Mouse (Mus musculus): Measurements from ENCODE around the gene Nfkbil1. TPM values are rescaled to one million over a fixed set of nuclear protein-coding genes. Genes with fewer than 3 reads are reported as not detected.

Nfkbil1 gene
- polyA plus RNA-seq, 1 experiment: 34.2 TPM

GRCm38 (mm10) chr17:35209785-35210535 lies 25.6 kb downstream of the Nfkbil1 start:
- TF ChIP-seq CTCF (IDR thresholded peaks at IDR 0.05; ENCODE audit: borderline replicate concordance, control insufficient read depth, extremely low read depth, insufficient read depth, low read length, poor library complexity) (no peak), POLR2A (IDR thresholded peaks at IDR 0.05; ENCODE audit: control insufficient read depth, extremely low read depth, insufficient read depth, low read length, poor library complexity) (no peak)
- H3K27me3 ChIP-seq (ENCODE audit: control insufficient read depth, insufficient read depth, low read length): no peaks in the 10 kb centered on the region
- no peak overlapping the region for H3K27ac ChIP-seq (ENCODE audit: control insufficient read depth, insufficient read depth, low read length)
- DNase-seq: no peak
- H3K4me1 ChIP-seq (replicated peaks; ENCODE audit: control insufficient read depth, insufficient read depth, low read length): peaks cover 28% of the 10 kb centered on the region
- 18% methylated on average over 12 of the region's 12 CpGs for WGBS
- H3K4me3 ChIP-seq (ENCODE audit: control insufficient read depth, insufficient read depth, low read length): no peak overlapping the region
- H3K36me3 ChIP-seq (ENCODE audit: control insufficient read depth, insufficient read depth, low read length): no peaks in the 10 kb centered on the region

GRCm38 (mm10) chr17:35205380-35205769 lies 30.2 kb downstream of the Nfkbil1 start:
- H3K27ac ChIP-seq (ENCODE audit: control insufficient read depth, insufficient read depth, low read length): peak overlapping the region; percentile 79
- DNase-seq: peak; percentile 35
- WGBS: 31% methylated on average over 10 of the region's 10 CpGs
- peaks cover 58% of the 10 kb centered on the region for H3K4me1 ChIP-seq (replicated peaks; ENCODE audit: control insufficient read depth, insufficient read depth, low read length)
- H3K27me3 ChIP-seq (ENCODE audit: control insufficient read depth, insufficient read depth, low read length): no peaks in the 10 kb centered on the region
- TF ChIP-seq POLR2A (IDR thresholded peaks at IDR 0.05; ENCODE audit: control insufficient read depth, extremely low read depth, insufficient read depth, low read length, poor library complexity) (no peak), CTCF (IDR thresholded peaks at IDR 0.05; ENCODE audit: borderline replicate concordance, control insufficient read depth, extremely low read depth, insufficient read depth, low read length, poor library complexity) (no peak)
- H3K4me3 ChIP-seq (ENCODE audit: control insufficient read depth, insufficient read depth, low read length): peak overlapping the region; percentile 30
- H3K36me3 ChIP-seq (ENCODE audit: control insufficient read depth, insufficient read depth, low read length): no peaks in the 10 kb centered on the region

GRCm38 (mm10) chr17:35204494-35205379 lies 30.9 kb downstream of the Nfkbil1 start, which contains the start of gene Lta:
Gene Lta (minus strand): TSS chr17:35205351.
- Histone ChIP-seq H3K27me3 (ENCODE audit: control insufficient read depth, insufficient read depth, low read length) (no peaks in the 10 kb centered on the region), H3K4me3 (ENCODE audit: control insufficient read depth, insufficient read depth, low read length) (peak within 1 kb of the TSS; percentile 30), H3K36me3 (ENCODE audit: control insufficient read depth, insufficient read depth, low read length) (no peaks in the 10 kb centered on the region), H3K27ac (ENCODE audit: control insufficient read depth, insufficient read depth, low read length) (peak within 1 kb of the TSS; percentile 79), H3K4me1 (replicated peaks; ENCODE audit: control insufficient read depth, insufficient read depth, low read length) (peaks cover 59% of the 10 kb centered on the region)
- DNase-seq: peak; percentile 78
- 23% methylated on average over 20 of the region's 20 CpGs for WGBS
- TF ChIP-seq CTCF (IDR thresholded peaks at IDR 0.05; ENCODE audit: borderline replicate concordance, control insufficient read depth, extremely low read depth, insufficient read depth, low read length, poor library complexity) (0 out of 2 replicates have a peak, but pooled peaks have one; percentile 30), POLR2A (IDR thresholded peaks at IDR 0.05; ENCODE audit: control insufficient read depth, extremely low read depth, insufficient read depth, low read length, poor library complexity) (0 out of 2 replicates have a peak, but pooled peaks have one; percentile 40)

- 91% methylated on average over 4 of the region's 4 CpGs for WGBS
- peaks cover 67% of the 10 kb centered on the region for H3K4me1 ChIP-seq (replicated peaks; ENCODE audit: control insufficient read depth, insufficient read depth, low read length)
- no peak for TF ChIP-seq POLR2A (IDR thresholded peaks at IDR 0.05; ENCODE audit: control insufficient read depth, extremely low read depth, insufficient read depth, low read length, poor library complexity)
- TF ChIP-seq CTCF (IDR thresholded peaks at IDR 0.05; ENCODE audit: borderline replicate concordance, control insufficient read depth, extremely low read depth, insufficient read depth, low read length, poor library complexity): no peak
- no peak overlapping the region for H3K27ac ChIP-seq (ENCODE audit: control insufficient read depth, insufficient read depth, low read length)
- H3K27me3 ChIP-seq (ENCODE audit: control insufficient read depth, insufficient read depth, low read length): no peaks in the 10 kb centered on the region
- no peaks in the 10 kb centered on the region for H3K36me3 ChIP-seq (ENCODE audit: control insufficient read depth, insufficient read depth, low read length)
- H3K4me3 ChIP-seq (ENCODE audit: control insufficient read depth, insufficient read depth, low read length): no peak overlapping the region
- DNase-seq: no peak
Observed at GRCm38 (mm10) chr17:35202442-35202841, 33.1 kb downstream of the Nfkbil1 start.

GRCm38 (mm10) chr17:35201787-35202186 lies 33.8 kb downstream of the Nfkbil1 start, which contains the start of gene Tnf:
Gene Tnf (minus strand): TSS chr17:35202007.
- Histone ChIP-seq H3K4me1 (replicated peaks; ENCODE audit: control insufficient read depth, insufficient read depth, low read length) (peaks cover 71% of the 10 kb centered on the region), H3K27me3 (ENCODE audit: control insufficient read depth, insufficient read depth, low read length) (no peaks in the 10 kb centered on the region), H3K36me3 (ENCODE audit: control insufficient read depth, insufficient read depth, low read length) (no peaks in the 10 kb centered on the region), H3K4me3 (ENCODE audit: control insufficient read depth, insufficient read depth, low read length) (peak within 1 kb of the TSS; percentile 54), H3K27ac (ENCODE audit: control insufficient read depth, insufficient read depth, low read length) (peak within 1 kb of the TSS; percentile 72)
- 0 out of 2 replicates have a peak, but pooled peaks have one; percentile 18 for TF ChIP-seq CTCF (IDR thresholded peaks at IDR 0.05; ENCODE audit: borderline replicate concordance, control insufficient read depth, extremely low read depth, insufficient read depth, low read length, poor library complexity)
- peak; percentile 81 for TF ChIP-seq POLR2A (IDR thresholded peaks at IDR 0.05; ENCODE audit: control insufficient read depth, extremely low read depth, insufficient read depth, low read length, poor library complexity)
- DNase-seq: peak; percentile 70
- 1% methylated on average over 13 of the region's 13 CpGs for WGBS

GRCm38 (mm10) chr17:35201128-35201527 lies 34.5 kb downstream of the Nfkbil1 start:
- H3K36me3 ChIP-seq (ENCODE audit: control insufficient read depth, insufficient read depth, low read length): no peaks in the 10 kb centered on the region
- H3K27me3 ChIP-seq (ENCODE audit: control insufficient read depth, insufficient read depth, low read length): no peaks in the 10 kb centered on the region
- TF ChIP-seq CTCF (IDR thresholded peaks at IDR 0.05; ENCODE audit: borderline replicate concordance, control insufficient read depth, extremely low read depth, insufficient read depth, low read length, poor library complexity): no peak
- TF ChIP-seq POLR2A (IDR thresholded peaks at IDR 0.05; ENCODE audit: control insufficient read depth, extremely low read depth, insufficient read depth, low read length, poor library complexity): no peak
- H3K27ac ChIP-seq (ENCODE audit: control insufficient read depth, insufficient read depth, low read length): peak overlapping the region; percentile 72
- no peak for DNase-seq
- WGBS: 4% methylated on average over 11 of the region's 11 CpGs
- H3K4me3 ChIP-seq (ENCODE audit: control insufficient read depth, insufficient read depth, low read length): peak overlapping the region; percentile 54
- peaks cover 77% of the 10 kb centered on the region for H3K4me1 ChIP-seq (replicated peaks; ENCODE audit: control insufficient read depth, insufficient read depth, low read length)

All from thymus, adult 2 months (tissue).